Mouse (Mus musculus): ENCODE measurements around the gene Lrrc23. TPM values are rescaled to one million over a fixed set of nuclear protein-coding genes. Genes with fewer than 3 reads are reported as not detected.

Gene Lrrc23
- polyA plus RNA-seq, 1 experiment: not detected

GRCm38 (mm10) chr6:124809775-124810538 is 30.4 kb upstream of the Lrrc23 start:
- no peak for TF ChIP-seq GATA1 (IDR thresholded peaks at IDR 0.05; ENCODE audit: low read length)

GRCm38 (mm10) chr6:124809052-124809774 is 29.7 kb upstream of the Lrrc23 start:
- no peak for TF ChIP-seq GATA1 (IDR thresholded peaks at IDR 0.05; ENCODE audit: low read length)

- TF ChIP-seq GATA1 (IDR thresholded peaks at IDR 0.05; ENCODE audit: low read length): no peak
These were observed 29.0 kb upstream of the Lrrc23 start, which contains the start of gene Spsb2 for GRCm38 (mm10) chr6:124808358-124809012. Gene Spsb2, plus strand, starts transcription at chr6:124808661.

GRCm38 (mm10) chr6:124807986-124808357 is 28.4 kb upstream of the Lrrc23 start:
- TF ChIP-seq GATA1 (IDR thresholded peaks at IDR 0.05; ENCODE audit: low read length): no peak

- TF ChIP-seq GATA1 (IDR thresholded peaks at IDR 0.05; ENCODE audit: low read length): no peak
These were observed 27.8 kb upstream of the Lrrc23 start for GRCm38 (mm10) chr6:124807366-124807765.

GRCm38 (mm10) chr6:124806446-124807140 is 27.1 kb upstream of the Lrrc23 start:
- no peak for TF ChIP-seq GATA1 (IDR thresholded peaks at IDR 0.05; ENCODE audit: low read length)

- no peak for TF ChIP-seq GATA1 (IDR thresholded peaks at IDR 0.05; ENCODE audit: low read length)
These were observed 26.1 kb upstream of the Lrrc23 start for GRCm38 (mm10) chr6:124805341-124806321.

- TF ChIP-seq GATA1 (IDR thresholded peaks at IDR 0.05; ENCODE audit: low read length): no peak
These were observed 24.8 kb upstream of the Lrrc23 start for GRCm38 (mm10) chr6:124804341-124804740.

- no peak for TF ChIP-seq GATA1 (IDR thresholded peaks at IDR 0.05; ENCODE audit: low read length)
These were observed 23.5 kb upstream of the Lrrc23 start for GRCm38 (mm10) chr6:124803061-124803460.

- TF ChIP-seq GATA1 (IDR thresholded peaks at IDR 0.05; ENCODE audit: low read length): no peak
These were observed 16.7 kb upstream of the Lrrc23 start for GRCm38 (mm10) chr6:124796200-124796599.

- TF ChIP-seq GATA1 (IDR thresholded peaks at IDR 0.05; ENCODE audit: low read length): no peak
These were observed 16.3 kb upstream of the Lrrc23 start for GRCm38 (mm10) chr6:124795781-124796180.

- no peak for TF ChIP-seq GATA1 (IDR thresholded peaks at IDR 0.05; ENCODE audit: low read length)
These were observed 12.4 kb upstream of the Lrrc23 start for GRCm38 (mm10) chr6:124791911-124792310.

- TF ChIP-seq GATA1 (IDR thresholded peaks at IDR 0.05; ENCODE audit: low read length): no peak
These were observed 10.6 kb upstream of the Lrrc23 start for GRCm38 (mm10) chr6:124790121-124790520.

- no peak for TF ChIP-seq GATA1 (IDR thresholded peaks at IDR 0.05; ENCODE audit: low read length)
These were observed 10.0 kb upstream of the Lrrc23 start for GRCm38 (mm10) chr6:124789519-124789918.
